Mouse (Mus musculus): Measurements from ENCODE around the gene Zfp53. TPM values are rescaled to one million over a fixed set of nuclear protein-coding genes. Genes with fewer than 3 reads are reported as not detected.
A peak's percentile ranks its signal among the peaks of the same experiment; 100 is the strongest.

Zfp53 gene
- 9.5 and 9.7 TPM in 2 replicates for polyA plus RNA-seq (2011; ENCODE audit: insufficient read depth, insufficient read length, low read depth, missing spikeins)

GRCm38 (mm10) chr17:21488760-21489499, at the start of gene Zfp53:
Gene Zfp53, plus strand, starts transcription at chr17:21488998.
- Histone ChIP-seq H3K27ac (ENCODE audit: insufficient read depth, low read length) (no peak within 1 kb of the TSS), H3K4me1 (ENCODE audit: control insufficient read depth, insufficient read depth, low read length) (no peaks in the 10 kb centered on the region), H3K9ac (ENCODE audit: low read depth, poor library complexity, severe bottlenecking) (peak within 1 kb of the TSS; percentile 54), H3K9me3 (replicated peaks; ENCODE audit: control insufficient read depth, insufficient read depth, low read length, poor library complexity, severe bottlenecking) (no peaks in the 10 kb centered on the region), H3K4me3 (ENCODE audit: low read depth, low read length) (peak within 1 kb of the TSS; percentile 82), H3K36me3 (ENCODE audit: control insufficient read depth, insufficient read depth, low read length, poor library complexity, severe bottlenecking) (no peaks in the 10 kb centered on the region), H3K27me3 (ENCODE audit: control insufficient read depth, insufficient read depth, low read length, poor library complexity, severe bottlenecking) (no peaks in the 10 kb centered on the region)
- 0 out of 2 replicates have a peak, but pooled peaks have one; percentile 37 for TF ChIP-seq EP300 (IDR thresholded peaks at IDR 0.05; ENCODE audit: insufficient read depth, low read depth, low read length)
- TF ChIP-seq POLR2A (IDR thresholded peaks at IDR 0.05; ENCODE audit: insufficient read depth, low read length), result peak; percentile 90
- TF ChIP-seq CTCF (IDR thresholded peaks at IDR 0.05; ENCODE audit: low read depth, low read length), result no peak

GRCm38 (mm10) chr17:21449669-21450068, 39.1 kb upstream of the Zfp53 start:
- no peaks in the 10 kb centered on the region; the same call in 1 of the 2 replicates for H3K36me3 ChIP-seq (ENCODE audit: control insufficient read depth, insufficient read depth, low read length, poor library complexity, severe bottlenecking)
- peak overlapping the region; percentile 40 for H3K9ac ChIP-seq (ENCODE audit: low read depth, poor library complexity, severe bottlenecking)
- peak overlapping the region; percentile 92 for H3K4me3 ChIP-seq (ENCODE audit: low read depth, low read length)
- no peaks in the 10 kb centered on the region for H3K9me3 ChIP-seq (replicated peaks; ENCODE audit: control insufficient read depth, insufficient read depth, low read length, poor library complexity, severe bottlenecking)
- TF ChIP-seq EP300 (IDR thresholded peaks at IDR 0.05; ENCODE audit: insufficient read depth, low read depth, low read length), result no peak
- TF ChIP-seq POLR2A (IDR thresholded peaks at IDR 0.05; ENCODE audit: insufficient read depth, low read length), result no peak
- TF ChIP-seq CTCF (IDR thresholded peaks at IDR 0.05; ENCODE audit: low read depth, low read length), result no peak
- no peaks in the 10 kb centered on the region for H3K4me1 ChIP-seq (ENCODE audit: control insufficient read depth, insufficient read depth, low read length)
- H3K27me3 ChIP-seq (ENCODE audit: control insufficient read depth, insufficient read depth, low read length, poor library complexity, severe bottlenecking), result no peaks in the 10 kb centered on the region; the same call in 1 of the 2 replicates
- 0 out of 2 replicates have a peak overlapping the region, but pooled peaks have one; percentile 14 for H3K27ac ChIP-seq (ENCODE audit: insufficient read depth, low read length)

- Histone ChIP-seq H3K9me3 (replicated peaks; ENCODE audit: control insufficient read depth, insufficient read depth, low read length, poor library complexity, severe bottlenecking) (no peaks in the 10 kb centered on the region), H3K36me3 (ENCODE audit: control insufficient read depth, insufficient read depth, low read length, poor library complexity, severe bottlenecking) (no peaks in the 10 kb centered on the region; the same call in 1 of the 2 replicates), H3K27me3 (ENCODE audit: control insufficient read depth, insufficient read depth, low read length, poor library complexity, severe bottlenecking) (no peaks in the 10 kb centered on the region; the same call in 1 of the 2 replicates), H3K27ac (ENCODE audit: insufficient read depth, low read length) (peak within 1 kb of the TSS; percentile 90), H3K4me1 (ENCODE audit: control insufficient read depth, insufficient read depth, low read length) (no peaks in the 10 kb centered on the region), H3K9ac (ENCODE audit: low read depth, poor library complexity, severe bottlenecking) (peak within 1 kb of the TSS; percentile 40), H3K4me3 (ENCODE audit: low read depth, low read length) (peak within 1 kb of the TSS; percentile 92)
- TF ChIP-seq POLR2A (IDR thresholded peaks at IDR 0.05; ENCODE audit: insufficient read depth, low read length) (peak; percentile 53), CTCF (IDR thresholded peaks at IDR 0.05; ENCODE audit: low read depth, low read length) (no peak), EP300 (IDR thresholded peaks at IDR 0.05; ENCODE audit: insufficient read depth, low read depth, low read length) (0 out of 2 replicates have a peak, but pooled peaks have one; percentile 21)
Observed at GRCm38 (mm10) chr17:21450138-21450704, 38.6 kb upstream of the Zfp53 start, which contains the start of gene Zfp51. Gene Zfp51, plus strand, starts transcription at chr17:21450374.

GRCm38 (mm10) chr17:21463550-21463949, 25.2 kb upstream of the Zfp53 start:
- TF ChIP-seq CTCF (IDR thresholded peaks at IDR 0.05; ENCODE audit: low read depth, low read length) (no peak), EP300 (IDR thresholded peaks at IDR 0.05; ENCODE audit: insufficient read depth, low read depth, low read length) (no peak), POLR2A (IDR thresholded peaks at IDR 0.05; ENCODE audit: insufficient read depth, low read length) (no peak)
- Histone ChIP-seq H3K27me3 (ENCODE audit: control insufficient read depth, insufficient read depth, low read length, poor library complexity, severe bottlenecking) (no peaks in the 10 kb centered on the region), H3K36me3 (ENCODE audit: control insufficient read depth, insufficient read depth, low read length, poor library complexity, severe bottlenecking) (peaks cover 11% of the 10 kb centered on the region), H3K9ac (ENCODE audit: low read depth, poor library complexity, severe bottlenecking) (no peak overlapping the region), H3K4me3 (ENCODE audit: low read depth, low read length) (no peak overlapping the region), H3K4me1 (ENCODE audit: control insufficient read depth, insufficient read depth, low read length) (no peaks in the 10 kb centered on the region), H3K27ac (ENCODE audit: insufficient read depth, low read length) (no peak overlapping the region), H3K9me3 (replicated peaks; ENCODE audit: control insufficient read depth, insufficient read depth, low read length, poor library complexity, severe bottlenecking) (no peaks in the 10 kb centered on the region; the same call in 1 of the 2 replicates)

- Histone ChIP-seq H3K4me1 (ENCODE audit: control insufficient read depth, insufficient read depth, low read length) (peaks cover 4% of the 10 kb centered on the region), H3K9me3 (replicated peaks; ENCODE audit: control insufficient read depth, insufficient read depth, low read length, poor library complexity, severe bottlenecking) (no peaks in the 10 kb centered on the region), H3K27me3 (ENCODE audit: control insufficient read depth, insufficient read depth, low read length, poor library complexity, severe bottlenecking) (no peaks in the 10 kb centered on the region), H3K4me3 (ENCODE audit: low read depth, low read length) (no peak overlapping the region), H3K9ac (ENCODE audit: low read depth, poor library complexity, severe bottlenecking) (no peak overlapping the region), H3K27ac (ENCODE audit: insufficient read depth, low read length) (no peak overlapping the region), H3K36me3 (ENCODE audit: control insufficient read depth, insufficient read depth, low read length, poor library complexity, severe bottlenecking) (no peaks in the 10 kb centered on the region)
- TF ChIP-seq CTCF (IDR thresholded peaks at IDR 0.05; ENCODE audit: low read depth, low read length), result no peak
- no peak for TF ChIP-seq POLR2A (IDR thresholded peaks at IDR 0.05; ENCODE audit: insufficient read depth, low read length)
- no peak for TF ChIP-seq EP300 (IDR thresholded peaks at IDR 0.05; ENCODE audit: insufficient read depth, low read depth, low read length)
Observed at GRCm38 (mm10) chr17:21472032-21472652, 16.7 kb upstream of the Zfp53 start.

Data from ES-Bruce4 (cell line).